Mouse (Mus musculus): ENCODE data around the gene Sgpl1. TPM values are rescaled to one million over a fixed set of nuclear protein-coding genes. Genes with fewer than 3 reads are reported as not detected.
"Not testable (repeated sequence)": the region's sequence is repeated elsewhere in the genome, so short reads cannot be mapped to it uniquely, and the experiment has no call there.

Gene Sgpl1
- total RNA-seq, 1 experiment from 2014 or later: 69.3 TPM

DNA sequence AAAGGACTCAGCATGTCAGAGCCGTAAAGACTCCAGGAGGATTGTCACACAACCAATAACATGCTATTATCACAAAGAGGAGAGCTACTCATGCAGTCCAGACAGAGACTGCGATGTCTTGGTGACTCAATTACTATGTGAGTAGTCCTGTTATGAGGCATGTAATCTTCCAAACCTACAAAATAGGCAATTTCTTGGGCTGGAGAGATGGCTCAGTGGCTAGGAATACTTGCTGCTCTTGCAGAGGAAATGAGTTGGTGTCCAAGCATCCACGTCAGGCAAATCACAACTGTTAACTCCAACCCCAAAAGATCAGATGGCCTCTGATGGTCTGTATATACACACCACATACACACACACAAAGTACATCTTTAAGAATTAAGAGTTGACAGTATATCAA lies 8.1 kb upstream of the Sgpl1 start:
- no peak for DNase-seq

DNA sequence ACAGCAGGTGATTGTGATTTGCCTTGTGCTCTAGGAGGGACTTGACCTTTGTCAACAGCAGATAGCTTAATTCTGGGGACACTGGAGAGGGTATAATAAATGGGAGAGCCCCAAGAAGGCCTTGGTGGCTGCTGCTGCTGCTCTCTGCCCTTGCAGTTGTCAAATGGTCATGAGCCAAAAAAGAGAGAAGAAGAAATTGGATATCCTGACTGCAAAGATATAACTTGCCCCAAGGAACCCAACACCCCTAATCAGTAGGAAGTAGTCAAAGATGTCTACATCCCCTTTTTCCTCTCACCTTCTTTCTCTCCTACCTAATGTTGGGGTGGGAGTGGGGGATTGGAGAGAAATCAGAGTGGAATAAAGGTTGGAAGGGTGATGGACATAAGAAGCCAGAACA lies 4.6 kb upstream of the Sgpl1 start:
- no peak for DNase-seq

DNA sequence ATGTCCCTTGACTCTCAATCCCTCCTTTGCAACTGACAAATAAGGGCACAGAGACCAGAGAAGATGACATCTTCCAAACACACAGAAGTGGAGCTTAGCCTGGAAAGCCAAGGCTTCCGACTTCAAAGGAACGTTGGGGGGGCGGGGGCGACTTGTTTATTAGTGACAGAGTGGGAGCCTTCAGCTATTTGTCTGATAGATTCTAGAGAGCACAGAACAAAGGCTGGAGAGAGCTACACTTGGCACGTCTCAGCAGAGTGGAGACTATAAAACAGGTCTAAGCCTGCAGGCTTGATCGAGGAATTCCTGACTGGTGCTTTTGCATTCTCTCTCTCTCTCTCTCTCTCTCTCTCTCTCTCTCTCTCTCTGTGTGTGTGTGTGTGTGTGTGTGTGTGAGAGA lies 3.1 kb upstream of the Sgpl1 start:
- peak; percentile 73 for DNase-seq

DNA sequence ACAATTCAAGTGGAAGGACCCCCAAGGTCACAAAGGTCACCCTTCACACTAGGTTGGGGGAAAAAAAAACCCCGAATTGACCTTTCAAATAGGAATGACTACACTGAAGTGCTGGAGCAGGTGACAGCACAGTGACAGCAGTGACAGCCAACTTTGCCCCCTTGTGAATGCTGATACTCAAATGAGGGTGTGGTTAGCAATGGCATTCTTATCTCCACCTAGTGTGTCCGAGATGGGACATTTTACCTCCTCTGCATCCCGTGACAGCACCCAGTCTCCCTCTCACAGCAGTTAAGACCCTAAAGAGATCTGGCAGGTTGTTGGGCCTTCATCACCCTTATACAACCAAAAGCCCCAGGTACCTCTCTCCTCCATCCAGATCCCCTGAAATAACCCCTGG lies 2.0 kb upstream of the Sgpl1 start:
- no peak for DNase-seq

DNA sequence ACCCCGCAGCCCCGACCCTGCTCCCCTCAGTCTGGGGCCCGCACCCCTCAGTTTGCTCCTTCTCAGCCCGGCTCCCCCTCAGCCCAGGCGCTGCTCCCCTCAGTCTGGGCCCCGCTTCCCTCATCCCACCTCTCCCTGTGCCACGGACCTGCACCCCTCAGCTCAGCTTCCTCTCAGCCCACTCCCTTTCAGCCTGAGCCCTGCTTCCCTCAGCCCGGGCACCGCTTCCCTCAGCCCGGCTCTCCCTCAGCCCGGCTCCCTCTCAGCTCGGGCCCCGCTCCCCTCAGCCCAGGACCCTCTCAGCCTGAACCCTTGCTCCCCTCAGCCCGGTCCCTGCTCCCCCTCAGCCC lies 721 bp downstream of the Sgpl1 start:
- DNase-seq: no peak

DNA sequence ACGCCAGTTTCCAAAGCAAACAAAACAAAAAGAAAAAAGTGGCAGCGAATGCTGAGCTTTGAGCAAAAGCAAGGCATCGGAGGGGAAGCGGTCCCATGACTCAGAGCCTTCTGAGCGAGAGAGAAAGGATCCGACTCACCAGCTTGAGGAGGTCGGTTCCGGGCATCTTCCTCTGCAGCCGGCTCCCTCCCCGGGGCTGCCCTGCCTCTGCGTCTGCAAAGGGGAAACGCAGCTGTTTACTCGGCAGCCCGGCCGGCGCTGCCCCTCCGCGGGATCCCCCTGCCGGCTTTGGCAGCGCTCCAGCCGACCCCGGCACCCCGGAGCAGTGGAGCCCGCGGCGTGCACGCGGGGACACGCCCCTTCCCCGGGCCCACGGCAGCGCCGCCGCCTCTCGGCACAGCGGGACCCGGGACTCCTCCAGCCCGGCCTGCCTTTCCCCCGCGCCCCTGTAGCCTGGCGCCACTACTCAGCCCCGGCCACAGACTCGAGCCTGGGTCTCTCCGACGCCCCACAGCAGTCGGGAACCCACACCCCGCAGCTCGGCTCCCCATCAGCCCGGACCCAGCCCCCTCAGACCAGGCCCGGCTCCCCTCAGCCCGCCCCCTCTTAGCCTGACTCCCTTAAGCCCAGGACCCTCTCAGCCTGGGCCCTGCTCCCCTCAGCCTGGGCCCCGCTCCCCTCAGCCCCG lies 1.2 kb downstream of the Sgpl1 start:
- DNase-seq: peak; percentile 74

DNA sequence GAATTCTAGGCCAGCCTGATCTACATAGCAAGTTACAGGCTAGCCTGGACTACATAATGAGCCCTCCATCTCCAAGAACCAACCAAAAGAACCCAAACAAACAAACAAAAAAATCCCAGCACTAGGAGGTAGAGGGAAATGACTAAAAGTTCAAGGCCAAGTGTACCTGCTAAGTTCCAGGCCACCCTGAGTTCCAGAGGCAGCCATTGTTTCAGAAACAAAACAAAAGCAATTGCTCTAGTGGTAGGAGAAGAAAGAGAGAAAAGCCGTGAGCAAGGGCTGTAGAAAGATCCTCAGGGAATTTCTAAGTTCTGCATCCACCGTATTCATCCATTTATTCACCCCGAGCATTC lies 1.8 kb downstream of the Sgpl1 start:
- DNase-seq: no peak

DNA sequence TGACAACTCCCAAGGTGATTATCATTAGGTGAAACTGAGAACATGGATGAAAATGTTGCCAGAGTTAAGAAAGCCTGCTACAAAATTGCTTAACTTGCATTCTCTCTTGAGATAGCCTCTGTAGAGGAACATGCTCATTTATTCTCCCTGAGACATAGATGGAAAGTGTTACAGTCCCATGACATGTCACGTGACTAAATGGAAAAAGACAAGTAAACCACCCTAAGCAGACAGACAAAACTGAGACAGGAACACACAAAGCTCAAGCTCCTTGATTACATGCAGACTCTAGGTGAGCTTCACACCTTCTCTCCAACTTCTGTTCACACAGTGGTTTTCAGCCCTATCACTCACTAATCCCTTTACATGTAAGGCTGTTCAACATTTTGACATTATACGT lies 4.2 kb downstream of the Sgpl1 start:
- DNase-seq: no peak

DNA sequence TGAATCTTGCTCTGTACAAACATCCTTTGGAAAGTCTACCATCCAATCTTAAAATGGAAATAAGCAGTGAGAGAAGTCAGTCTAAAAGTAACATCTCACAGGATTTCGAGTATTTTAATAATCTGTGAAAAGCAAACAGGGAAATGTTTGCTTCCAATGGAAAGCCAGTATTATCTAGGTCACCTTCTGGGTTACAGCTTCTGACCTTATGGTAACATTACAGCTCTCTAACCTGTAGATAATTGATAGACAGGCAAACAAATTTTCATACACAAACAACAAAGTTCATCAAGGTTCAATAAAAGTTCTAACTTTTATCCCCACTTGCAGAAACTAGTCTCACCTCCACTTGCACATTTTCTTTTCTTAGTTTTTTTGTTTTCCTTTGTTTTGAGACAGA lies 9.9 kb downstream of the Sgpl1 start:
- DNase-seq: no peak

DNA sequence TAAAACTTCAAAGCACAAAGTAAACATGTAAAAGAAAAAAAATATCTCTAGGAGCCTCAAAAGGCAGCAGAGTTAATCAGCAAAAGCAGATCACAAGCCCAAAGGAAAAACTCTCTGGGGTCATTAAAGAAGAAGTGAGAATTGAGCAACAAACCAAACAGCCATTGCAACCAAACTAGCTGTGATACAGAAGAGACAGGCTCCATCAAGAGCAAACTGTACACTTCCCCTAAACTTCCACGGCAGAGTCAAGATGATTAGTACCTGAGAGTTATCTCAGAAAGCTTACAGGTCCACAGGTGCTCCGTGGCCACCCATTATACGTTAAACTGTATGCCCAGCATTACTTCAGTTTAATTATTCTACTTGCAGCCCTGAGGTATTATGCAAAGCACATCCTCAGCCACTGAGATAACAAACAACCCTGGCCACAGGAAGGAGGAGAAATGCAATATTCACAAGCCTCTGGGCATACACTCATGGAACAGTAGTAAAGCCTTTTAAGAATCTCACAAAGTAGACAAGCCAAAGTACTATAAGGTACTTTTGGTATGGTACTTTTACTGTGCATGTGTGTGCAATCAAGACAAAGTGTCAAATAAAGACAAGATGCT lies 12.2 kb downstream of the Sgpl1 start:
- no peak for DNase-seq

DNA sequence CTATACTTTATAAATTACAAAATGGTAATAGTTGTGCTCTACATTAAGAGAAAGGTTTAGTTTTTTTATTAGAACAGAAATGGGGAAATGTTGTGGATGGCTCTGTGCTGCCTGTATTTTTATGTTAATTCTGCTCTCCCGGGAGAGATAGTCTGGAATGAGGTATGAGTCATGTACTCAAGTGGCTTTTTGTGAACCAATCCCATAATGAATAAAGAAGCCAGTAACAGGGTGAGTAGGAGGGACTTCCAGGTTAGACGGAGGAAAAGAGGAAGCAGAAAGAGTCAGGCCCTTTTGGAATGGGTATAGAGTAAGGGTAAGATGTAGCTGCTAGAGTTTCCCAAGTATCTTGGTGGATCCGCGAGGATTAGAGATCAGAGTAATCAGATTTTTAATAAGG lies 13.5 kb downstream of the Sgpl1 start:
- DNase-seq: no peak

DNA sequence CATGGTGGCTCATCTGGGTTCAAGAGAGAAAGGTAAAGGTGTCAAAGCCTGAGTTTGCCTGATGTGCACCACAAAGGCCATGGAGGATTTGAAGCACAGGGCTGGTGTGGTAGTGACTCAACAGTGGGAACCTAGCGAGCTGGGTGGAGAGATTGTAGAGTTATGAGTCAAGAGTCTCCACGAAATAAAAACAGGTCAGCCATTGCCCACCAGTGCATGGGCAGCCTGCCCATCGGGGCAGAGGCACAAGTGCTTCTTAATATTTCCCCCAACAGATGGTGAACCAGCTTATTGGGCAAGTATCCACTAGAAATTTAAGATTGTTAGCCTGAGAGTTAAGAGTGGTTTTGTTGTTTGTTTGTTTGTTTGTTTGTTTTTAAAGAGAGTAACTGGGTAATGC lies 16.5 kb downstream of the Sgpl1 start:
- DNase-seq: no peak

DNA sequence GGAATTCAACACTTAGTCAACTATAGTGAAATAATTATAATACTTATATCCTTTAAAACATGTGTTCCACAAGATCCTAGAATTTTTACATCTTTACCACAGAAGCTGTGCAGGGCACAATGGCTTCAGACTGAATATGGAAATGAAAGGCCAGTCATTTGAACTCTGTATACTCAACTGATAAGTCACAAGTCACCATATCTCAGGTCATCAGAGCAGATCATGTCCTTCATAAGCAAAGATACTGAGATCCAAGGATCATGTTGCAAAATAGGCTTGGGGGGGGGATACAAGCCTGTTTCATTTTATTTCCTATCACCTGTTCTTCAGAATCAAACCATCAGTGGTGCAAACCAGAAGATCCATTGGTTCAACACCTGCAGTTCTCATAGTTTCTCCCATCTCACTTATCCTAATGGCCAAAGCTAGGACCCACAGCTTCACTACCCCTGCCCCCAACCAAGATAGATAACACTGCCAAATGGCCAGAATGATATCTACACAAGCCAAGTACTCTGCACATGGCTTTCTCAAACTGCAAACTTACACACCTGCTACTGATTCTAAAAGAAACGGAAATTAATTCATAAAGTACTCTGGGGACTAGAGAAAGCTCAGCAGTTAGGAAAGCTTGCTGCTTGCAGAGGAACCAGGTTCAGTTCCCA lies 18.7 kb downstream of the Sgpl1 start:
- DNase-seq: no peak

DNA sequence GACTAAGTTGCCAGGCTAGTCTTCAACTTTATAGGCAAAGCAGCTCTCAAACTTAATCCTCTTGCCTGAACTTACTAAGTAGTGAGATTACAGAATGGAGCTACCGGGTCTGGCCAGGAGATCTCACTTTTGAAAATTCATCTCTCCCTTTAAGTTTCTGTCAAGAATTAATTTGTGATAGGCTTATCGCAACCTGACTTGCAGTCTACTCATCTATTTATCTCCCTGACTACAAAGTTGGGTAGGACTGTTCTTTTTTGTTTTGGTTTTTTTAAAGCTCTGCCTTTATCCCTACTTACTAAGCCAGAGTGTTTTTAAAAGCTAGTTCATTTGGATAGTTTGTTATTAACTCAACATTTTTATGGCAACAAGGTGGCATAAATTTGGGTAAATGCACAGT lies 23.0 kb downstream of the Sgpl1 start:
- no peak for DNase-seq

DNA sequence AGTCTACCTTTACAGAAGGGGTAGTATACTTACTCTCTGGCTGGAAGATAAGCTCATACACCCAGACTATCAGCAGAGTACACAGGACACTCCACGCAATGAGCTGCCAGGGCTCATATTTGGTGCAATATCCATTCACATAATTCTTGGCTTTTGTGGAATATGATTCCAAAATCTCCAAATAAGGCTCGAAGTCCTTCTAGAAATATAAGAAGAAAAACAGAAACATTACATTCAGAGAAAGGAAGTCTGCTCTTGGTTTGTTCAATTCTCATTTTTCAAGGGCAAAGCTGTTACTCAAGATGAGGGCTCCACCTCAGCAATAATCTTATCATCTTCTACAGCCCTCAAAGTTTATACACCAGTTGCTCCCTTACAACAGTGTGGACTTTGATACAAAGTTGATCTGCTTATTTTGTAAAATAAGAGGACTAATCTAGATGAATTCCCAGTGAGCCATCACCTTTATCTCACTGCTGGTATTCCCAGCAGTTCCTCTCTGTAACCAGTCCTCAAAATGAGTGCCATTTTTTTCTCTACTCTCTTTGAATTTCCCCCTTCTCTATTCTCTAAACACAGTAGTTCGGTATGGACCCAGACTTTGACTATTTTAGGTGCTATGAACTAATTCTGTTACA lies 24.1 kb downstream of the Sgpl1 start:
- DNase-seq: no peak

DNA sequence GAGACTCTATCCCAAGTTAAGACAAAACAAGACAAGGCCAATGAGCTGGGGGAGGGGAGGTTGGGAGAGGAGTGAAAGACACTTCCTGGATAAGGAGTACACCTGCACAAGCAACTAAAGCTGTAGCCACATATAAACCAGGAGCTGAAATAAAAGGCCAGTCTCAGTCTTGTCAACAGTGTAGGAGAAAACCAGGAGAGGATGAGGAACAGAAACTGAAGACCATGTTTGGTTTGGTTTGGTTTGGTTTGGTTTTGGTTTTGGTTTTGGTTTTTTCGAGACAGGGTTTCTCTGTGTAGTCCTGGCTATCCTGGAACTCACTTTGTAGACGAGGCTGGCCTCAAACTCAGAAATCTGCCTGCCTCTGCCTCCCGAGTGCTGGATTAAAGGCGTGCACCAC lies 25.8 kb downstream of the Sgpl1 start:
- not testable (repeated sequence) for DNase-seq

DNA sequence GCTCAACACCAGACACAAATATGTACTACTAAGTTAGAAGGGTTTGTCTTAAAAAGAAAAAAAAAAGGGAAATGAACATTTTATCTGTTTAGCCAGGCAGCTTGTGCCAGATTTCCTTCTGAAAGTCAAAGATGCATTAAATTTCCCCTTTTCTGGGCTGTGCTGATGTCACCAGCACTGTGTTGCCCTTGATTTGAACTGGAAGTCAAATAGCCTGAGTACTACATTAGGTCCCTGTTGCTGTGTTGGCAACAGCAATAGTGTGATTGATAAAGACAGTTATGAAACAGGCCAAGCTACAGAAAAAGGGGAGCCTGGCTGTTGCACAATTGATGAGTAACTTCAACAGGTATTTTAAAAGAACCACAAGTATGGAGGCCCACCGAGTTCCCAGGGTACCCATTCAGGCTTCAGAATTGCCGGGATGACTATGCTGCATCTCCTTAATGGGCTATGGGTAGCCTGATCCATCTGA lies 33.2 kb downstream of the Sgpl1 start:
- DNase-seq: no peak

DNA sequence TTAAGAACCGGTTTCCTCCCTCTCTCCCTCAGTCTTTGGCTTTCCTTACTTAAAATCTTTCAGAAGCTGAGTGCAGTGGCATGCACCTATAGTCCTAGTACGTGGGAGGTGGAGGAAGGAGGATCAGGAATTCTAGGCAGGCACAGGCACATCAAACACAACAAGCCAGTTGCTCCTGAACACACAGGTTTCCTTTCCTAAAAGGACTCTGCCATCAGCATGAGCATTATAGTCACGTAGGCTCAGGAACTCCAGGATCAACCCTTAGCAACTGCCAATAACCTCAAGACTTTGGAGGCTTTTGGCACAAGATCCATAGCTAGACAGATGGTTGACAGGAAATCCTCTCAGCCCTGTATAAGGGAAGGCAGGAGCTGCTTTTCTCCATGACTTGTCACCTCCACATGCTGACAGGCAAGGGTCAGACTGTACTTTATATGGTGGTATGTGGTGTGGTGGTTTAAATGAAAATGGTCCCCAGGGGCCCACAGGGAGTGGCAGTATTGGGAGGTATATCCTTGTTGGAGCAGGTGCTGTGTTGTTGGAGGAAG lies 43.9 kb downstream of the Sgpl1 start:
- DNase-seq: no peak

DNA sequence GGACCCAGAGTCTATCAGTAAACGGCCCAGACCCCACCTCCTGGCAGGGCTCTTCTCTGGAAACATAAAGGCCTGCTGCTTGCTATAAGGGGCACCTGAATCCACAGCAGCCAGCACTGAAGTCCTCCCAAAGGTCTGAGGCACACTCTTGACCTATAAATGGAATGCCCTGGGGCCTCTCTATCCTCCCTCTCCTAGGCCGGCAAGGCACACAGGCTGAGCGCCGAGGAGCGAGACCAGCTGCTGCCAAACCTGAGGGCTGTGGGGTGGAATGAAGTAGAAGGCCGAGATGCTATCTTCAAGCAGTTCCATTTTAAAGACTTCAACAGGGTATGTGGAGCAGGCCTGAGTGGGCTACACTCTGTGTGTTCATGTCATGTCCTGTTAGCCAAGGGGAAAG lies 55.6 kb downstream of the Sgpl1 start:
- DNase-seq: no peak

DNA sequence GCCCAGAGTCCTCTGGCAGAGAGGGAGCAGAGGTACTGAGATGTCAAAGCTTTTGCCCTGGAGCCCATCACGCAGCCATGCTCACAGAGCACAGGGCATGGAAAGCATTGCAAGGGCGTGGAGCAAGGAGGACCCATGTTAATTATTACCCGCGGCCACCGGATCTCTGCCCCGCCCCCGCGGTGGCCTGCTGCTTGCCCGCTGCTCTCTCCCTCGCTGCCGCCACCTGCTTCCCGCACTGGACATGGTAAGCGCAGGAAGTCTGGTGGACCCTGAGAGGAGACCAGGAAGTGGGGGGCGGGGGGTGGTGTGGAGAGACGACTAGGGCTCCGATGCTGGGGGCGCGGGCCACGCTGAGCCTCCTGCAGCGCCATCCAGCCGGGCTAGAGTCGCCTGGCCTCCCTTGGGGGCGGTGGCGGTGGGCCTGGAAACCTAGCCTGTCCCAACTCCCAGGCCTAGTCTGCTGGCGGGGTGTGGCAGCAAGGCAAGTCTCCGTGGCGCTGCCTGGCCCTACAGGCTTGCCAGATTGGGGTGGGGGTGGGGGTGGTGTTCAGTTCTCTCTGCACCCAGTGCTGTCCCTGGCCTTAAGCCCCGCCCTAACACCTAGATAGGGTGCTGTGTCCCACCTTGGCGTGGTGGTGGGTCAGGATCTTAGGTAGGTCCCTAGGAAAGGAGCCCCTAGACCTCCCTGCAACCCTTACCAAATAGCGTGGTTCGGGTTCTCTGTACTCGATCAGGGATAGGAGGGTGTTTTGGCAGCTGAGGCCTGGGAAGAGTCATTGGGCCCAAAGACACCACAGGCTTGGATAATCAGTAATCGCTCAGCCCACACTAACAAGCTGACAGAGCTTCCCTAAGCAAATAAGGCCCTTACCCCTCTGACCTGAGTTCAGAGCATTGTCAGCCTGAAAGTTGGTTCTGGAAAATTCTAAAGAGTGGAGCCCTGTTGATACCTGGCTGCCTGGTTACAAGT lies 58.0 kb downstream of the Sgpl1 start, which contains the start of gene Pcbd1:
TSS of gene Pcbd1 (plus strand) at position 162 of the 973 bp plus-strand sequence.
- peak; percentile 77 for DNase-seq

DNA sequence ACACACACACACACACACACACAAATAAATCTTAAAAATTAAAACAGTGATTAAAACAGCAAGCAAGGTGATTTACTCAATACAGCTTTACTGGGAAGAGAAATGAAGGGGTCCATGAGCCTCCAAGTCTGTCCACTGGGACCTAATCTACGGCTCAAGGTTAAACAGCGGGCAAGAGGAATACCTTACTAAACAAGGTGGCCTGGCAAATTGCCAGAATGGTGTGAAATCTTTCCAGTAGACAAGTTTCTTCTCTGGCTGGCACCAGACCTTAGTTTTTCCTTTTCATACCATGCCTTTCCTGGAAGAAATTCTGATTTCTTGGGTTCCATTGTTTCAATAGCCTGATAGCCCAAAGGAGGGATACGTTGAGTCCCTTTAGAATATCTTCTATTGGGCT lies 59.0 kb downstream of the Sgpl1 start:
- peak; percentile 28 for DNase-seq

DNA sequence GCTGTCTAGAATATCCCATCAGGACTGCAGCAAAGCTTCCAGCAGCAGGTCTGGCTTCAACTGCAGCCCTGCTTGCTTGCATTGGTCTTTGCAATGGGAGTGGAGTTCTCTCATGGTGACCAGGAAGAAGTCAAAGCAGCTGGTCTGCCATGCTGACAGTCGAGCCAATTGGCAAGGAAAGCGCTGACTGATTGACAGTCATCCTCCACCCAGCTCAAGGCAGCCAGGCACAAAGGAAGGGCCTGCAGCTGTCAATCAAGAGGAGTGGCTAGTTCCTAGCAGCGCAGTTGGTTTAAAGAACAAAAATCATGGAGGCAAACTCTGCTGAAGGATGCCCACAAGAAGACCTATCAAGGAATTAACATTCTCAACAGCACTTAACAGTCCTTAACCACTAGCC lies 61.0 kb downstream of the Sgpl1 start:
- no peak for DNase-seq

Data from adrenal gland, postnatal 14 days (tissue).